Mouse (Mus musculus): ENCODE measurements around the gene Tac1.

DNA sequence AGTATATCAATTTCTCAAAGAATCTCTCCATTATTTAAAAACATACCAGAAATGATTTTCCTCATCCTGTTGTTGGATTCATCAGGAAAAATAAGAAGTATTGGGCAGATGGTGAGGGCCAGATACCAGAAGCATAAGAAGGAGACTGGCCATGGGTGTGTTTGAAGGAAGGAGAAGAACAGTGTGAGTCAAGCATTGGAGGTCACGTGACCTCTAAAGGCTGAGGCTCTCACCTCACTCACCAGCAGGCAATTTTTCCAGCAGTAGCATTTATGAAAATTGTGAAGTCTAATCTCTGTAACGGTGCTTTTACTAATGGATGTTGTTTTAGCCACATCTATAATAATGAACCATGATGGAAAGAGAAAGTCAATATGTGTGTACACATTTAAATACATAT lies 39.8 kb downstream of the Tac1 start:
- no peak for TF ChIP-seq GATA1 (IDR thresholded peaks at IDR 0.05; ENCODE audit: low read length)
- no peak for TF ChIP-seq TAL1 (IDR thresholded peaks at IDR 0.05; ENCODE audit: low read length)

All from erythroblast, embryonic 14.5 days (primary cell).